Mouse (Mus musculus): ENCODE results near the gene Phkb.

Gene Phkb

GRCm38 (mm10) chr8:85944820-85945219 is 104.1 kb downstream of the Phkb start:
- DNase-seq (ENCODE audit: low spot score in 2 of 2): no peak

GRCm38 (mm10) chr8:85958391-85958790 is 117.6 kb downstream of the Phkb start:
- no peak for DNase-seq (ENCODE audit: low spot score in 2 of 2)

DNA sequence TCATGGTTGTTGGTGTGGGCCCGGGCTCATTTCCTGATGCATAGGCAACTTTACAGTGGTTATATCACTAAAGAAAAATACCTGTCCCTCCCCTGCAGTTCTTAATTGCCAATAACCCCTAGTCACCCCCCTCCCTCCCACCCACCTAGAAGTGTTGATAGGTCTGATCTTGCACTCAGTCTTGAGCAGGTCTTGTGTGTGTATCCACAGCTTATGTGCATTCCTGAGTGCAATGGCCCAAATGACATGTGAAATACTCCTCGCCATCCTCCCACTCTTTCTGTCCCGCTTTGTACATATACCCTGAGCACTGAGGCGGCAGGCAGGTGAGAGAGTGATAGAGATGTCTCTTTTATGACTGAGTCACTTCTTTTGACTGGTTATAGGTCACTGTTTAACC is 119.1 kb downstream of the Phkb start:
- DNase-seq (ENCODE audit: low spot score in 2 of 2): no peak

DNA sequence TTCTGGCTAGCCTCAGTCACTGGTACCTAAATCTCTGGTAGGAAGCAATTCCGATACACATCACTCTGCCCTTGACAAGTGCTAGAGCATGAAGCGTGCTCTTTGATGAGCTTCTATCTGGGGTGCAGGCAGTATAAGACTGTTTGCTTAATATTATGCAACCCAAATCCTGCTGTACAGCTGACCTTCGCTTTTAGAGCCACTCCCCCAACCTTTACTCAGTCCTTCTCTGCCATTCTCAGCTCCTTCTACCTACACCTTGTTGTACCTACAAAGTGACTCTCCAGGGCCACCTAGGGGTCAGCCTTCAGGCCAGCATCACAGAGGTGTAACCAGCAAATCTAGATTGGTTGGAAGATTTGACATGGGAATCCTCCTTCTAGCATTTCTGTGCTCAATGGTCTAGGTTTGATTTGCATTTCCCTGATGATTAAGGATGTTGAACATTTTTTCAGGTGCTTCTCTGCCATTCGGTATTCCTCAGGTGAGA is 136.9 kb downstream of the Phkb start:
- DNase-seq (ENCODE audit: low spot score in 2 of 2): no peak

DNA sequence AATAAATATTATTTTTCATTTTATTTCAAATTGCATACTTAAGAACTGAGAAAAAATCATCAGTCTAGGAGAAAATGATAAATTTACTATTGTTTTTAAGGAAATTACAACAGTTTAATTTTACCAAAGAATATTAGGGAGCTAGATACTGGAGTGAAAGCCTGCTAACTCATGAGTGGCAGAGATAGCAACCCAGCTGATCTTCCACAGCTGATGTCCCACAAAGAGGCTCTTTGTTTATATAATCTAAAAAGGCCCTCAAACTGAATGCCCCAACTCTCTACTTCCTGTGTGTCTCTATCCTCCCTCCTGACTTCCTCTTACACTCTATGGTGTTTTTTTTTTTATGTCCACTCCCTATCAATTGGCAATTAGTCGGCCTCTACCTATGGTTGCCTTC is 152.2 kb downstream of the Phkb start:
- no peak for DNase-seq (ENCODE audit: low spot score in 2 of 2)

GRCm38 (mm10) chr8:85993661-85994060 is 152.9 kb downstream of the Phkb start:
- DNase-seq (ENCODE audit: low spot score in 2 of 2): no peak

DNA sequence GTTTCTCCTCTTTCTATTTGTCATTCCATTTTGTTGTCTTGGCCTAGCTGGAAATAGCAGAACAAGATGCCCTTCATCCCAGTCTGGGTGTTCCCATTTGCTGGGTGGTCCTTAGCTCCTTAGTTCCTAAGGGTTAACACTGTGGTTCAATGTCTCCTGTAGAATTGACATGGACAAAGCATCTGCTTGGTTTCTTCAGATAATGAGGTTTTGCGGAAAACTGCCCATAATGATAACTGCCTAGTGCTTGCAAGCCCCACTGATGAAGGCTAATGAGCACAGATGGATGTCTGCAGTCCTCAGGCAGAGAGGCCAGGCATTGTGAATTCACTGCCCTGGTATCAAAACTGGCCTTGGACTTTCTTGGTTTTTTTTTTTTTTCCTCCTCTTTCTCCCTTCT is 155.2 kb downstream of the Phkb start:
- DNase-seq (ENCODE audit: low spot score in 2 of 2): no peak

- no peak for DNase-seq (ENCODE audit: low spot score in 2 of 2)
Measured at GRCm38 (mm10) chr8:86006485-86006884, 165.7 kb downstream of the Phkb start.

GRCm38 (mm10) chr8:86016806-86017205 is 176.0 kb downstream of the Phkb start:
- no peak for DNase-seq (ENCODE audit: low spot score in 2 of 2)

- no peak for DNase-seq (ENCODE audit: low spot score in 2 of 2)
Measured at GRCm38 (mm10) chr8:86028646-86029312, 188.0 kb downstream of the Phkb start.

- no peak for DNase-seq (ENCODE audit: low spot score in 2 of 2)
Measured at GRCm38 (mm10) chr8:86029451-86029850, 188.7 kb downstream of the Phkb start.

DNA sequence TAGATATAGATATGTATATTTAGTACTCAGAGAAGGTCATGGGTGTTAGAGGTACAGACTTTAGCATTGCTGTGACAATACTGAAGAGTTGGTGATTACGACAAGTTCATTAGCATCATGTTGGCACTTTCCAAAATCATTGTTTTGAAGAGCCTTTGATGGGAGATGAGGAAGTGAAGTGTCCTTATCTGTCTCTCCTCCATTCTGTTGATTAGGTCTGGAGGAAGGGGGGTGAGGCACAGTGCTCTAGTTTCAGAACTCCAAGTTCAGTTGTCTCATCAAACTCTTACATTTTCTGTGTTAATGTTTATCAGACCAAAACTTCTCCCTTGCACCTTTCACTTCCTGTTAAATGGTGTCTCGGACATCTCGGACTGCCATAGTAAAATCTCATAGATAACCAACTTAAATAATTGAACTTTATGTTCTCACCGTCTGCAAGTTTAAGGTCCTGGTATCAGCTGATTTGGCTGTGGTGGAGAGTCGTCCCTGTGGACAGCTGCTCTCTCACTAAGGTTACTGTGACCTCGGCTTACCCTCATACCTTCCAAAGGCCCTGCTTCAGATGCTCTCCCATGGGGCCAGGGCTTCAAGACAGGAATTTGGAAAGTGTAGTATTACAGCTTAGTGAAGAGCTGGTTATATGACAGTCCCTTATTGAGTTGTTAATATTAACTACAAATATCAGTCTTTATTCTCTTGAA is 194.1 kb downstream of the Phkb start:
- no peak for DNase-seq (ENCODE audit: low spot score in 2 of 2)

- no peak for DNase-seq (ENCODE audit: low spot score in 2 of 2)
Measured at GRCm38 (mm10) chr8:86035371-86035770, 194.6 kb downstream of the Phkb start.

GRCm38 (mm10) chr8:86038462-86038861 is 197.7 kb downstream of the Phkb start:
- no peak for DNase-seq (ENCODE audit: low spot score in 2 of 2)

DNA sequence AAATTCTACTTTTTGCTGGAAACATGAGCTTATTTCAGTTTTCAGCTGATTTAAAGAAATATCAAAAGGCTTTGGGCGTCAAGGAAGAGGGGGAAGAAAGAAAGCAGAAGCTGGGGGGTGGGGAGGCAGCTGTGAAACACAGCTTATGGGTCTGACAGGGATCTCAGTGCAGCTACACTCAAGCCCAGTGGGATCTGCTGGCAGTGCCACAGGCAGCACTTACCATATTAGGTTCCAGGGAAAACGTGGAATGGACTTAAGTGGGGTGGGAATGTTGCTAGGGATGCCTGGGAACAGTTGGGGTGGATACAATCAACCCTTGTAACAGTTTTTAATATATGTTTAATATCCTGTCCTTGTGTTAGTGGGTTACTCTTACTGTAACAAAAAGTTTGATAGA is 201.3 kb downstream of the Phkb start:
- DNase-seq (ENCODE audit: low spot score in 2 of 2): no peak

- no peak for DNase-seq (ENCODE audit: low spot score in 2 of 2)
Measured at GRCm38 (mm10) chr8:86050882-86051281, 210.1 kb downstream of the Phkb start.

DNA sequence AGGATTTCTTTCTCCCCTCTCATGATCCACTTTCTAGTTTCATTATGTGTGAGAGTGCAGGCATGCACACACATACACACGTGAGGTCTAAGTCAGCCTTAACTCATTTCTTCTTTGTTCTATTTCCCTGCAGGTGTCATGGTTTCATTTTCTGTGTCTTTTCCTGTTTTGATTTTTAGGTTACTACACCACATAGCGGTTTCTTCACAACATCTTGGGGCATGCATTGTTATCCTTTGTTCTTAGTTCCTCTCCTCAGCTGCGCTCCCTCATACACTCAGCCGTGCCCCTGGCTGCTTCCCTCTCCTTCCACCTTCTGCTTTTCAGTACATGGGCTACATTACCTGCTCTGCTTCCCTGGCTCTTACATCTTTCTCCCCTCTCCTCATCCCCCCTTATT is 211.2 kb downstream of the Phkb start:
- no peak for DNase-seq (ENCODE audit: low spot score in 2 of 2)

DNA sequence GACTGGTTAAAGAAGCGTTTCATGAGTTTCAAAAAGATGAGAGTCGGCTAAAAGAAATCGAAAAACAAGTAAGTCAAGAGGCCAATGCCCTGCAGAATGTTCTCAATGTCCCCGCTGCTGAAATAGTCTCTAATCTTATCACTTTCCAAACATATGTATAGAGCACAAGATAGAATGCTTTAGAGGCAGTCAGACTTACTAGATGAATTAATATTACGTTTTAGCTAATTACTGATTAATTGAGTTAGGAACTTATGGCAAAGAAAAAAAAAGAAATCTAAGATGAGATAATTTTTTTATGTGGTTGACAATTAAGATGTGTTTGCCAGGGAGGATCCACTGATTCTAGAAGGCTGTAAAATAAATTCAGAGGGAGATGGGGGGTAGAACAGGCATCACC is 217.9 kb downstream of the Phkb start:
- DNase-seq (ENCODE audit: low spot score in 2 of 2): no peak

GRCm38 (mm10) chr8:86059130-86059529 is 218.4 kb downstream of the Phkb start:
- no peak for DNase-seq (ENCODE audit: low spot score in 2 of 2)

GRCm38 (mm10) chr8:86063411-86063810 is 222.7 kb downstream of the Phkb start:
- DNase-seq (ENCODE audit: low spot score in 2 of 2): no peak

DNA sequence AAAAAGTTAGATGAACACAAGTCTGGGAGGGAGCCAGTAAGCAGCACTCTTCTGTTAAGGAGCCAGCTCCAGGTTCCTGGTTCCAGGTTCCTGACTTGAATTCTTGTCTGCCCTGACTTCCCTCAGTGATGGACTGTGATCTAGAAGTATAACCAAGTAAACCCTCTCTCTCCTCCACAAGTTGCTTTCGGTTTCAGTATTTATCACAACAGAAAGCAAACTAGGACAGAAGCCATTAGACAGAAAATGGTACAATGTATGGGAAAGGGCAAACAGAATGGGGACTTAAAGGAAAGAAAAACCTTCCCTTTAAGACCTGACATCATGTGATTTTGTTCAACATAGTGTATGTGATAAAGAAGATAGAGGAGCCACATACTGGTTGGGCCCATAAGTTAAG is 238.7 kb downstream of the Phkb start:
- no peak for DNase-seq (ENCODE audit: low spot score in 2 of 2)

- DNase-seq (ENCODE audit: low spot score in 2 of 2): no peak
Measured at GRCm38 (mm10) chr8:86083346-86083745, 242.6 kb downstream of the Phkb start.

DNA sequence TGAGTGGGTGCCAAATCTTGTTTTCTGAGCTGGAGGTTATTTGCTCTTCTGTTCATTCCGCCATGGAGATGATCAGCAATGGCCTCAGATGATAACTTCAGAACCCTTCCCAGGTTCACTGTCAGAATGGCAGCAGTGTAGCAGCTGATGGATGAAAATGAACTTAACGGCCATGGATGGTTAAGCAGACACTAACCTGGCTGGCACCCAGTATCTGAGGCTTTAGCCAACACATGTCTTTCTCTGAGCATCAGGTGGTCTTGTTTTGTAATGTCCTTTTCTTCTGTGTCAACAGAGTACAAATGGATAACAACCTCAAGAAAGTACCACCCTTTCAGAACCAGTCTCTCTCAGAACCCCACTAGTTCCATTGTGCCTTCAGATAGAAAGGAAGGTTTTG is 246.0 kb downstream of the Phkb start:
- DNase-seq (ENCODE audit: low spot score in 2 of 2): no peak
